Mouse (Mus musculus) stomach, embryonic 14.5 days (tissue): ENCODE measurements at regions not wholly inside any gene's neighbourhood (a gene's known extent, or its start where the extent isn't known, plus 50 kb on each side); places are given as distances from the start of the nearest gene placed in this dataset.
A peak's percentile ranks its signal among the peaks of the same experiment; 100 is the strongest.

ENCODE experiments used
- ATAC-seq: fragments of 200-750 bp; cut with Nextera tagmentation; 2 replicates; pipeline ENCODE4 v1.8.0; 2017; ENCODE audit warnings: low read depth, moderate TSS enrichment; ENCODE audit not compliant: insufficient number of reproducible peaks, insufficient read depth, low FRiP score
- H3K27ac ChIP-seq: fragments of 300-500 bp; sonication (generic); 2 replicates; pipeline ENCODE4 v1.5.1; 2014; ENCODE audit warnings: mild to moderate bottlenecking, low read length, moderate library complexity, mixed read lengths
- H3K27me3 ChIP-seq: fragments of 300-500 bp; sonication (generic); 2 replicates; pipeline ENCODE4 v1.6.1; 2014; ENCODE audit warnings: low read length, control low read depth, mixed read lengths; ENCODE audit not compliant: control insufficient read depth, insufficient read depth
- H3K36me3 ChIP-seq: fragments of 300-500 bp; sonication (generic); 2 replicates; pipeline ENCODE4 v1.6.1; 2014; ENCODE audit warnings: mild to moderate bottlenecking, control low read depth, low read length, moderate library complexity, mixed read lengths; ENCODE audit not compliant: control insufficient read depth, insufficient read depth
- H3K4me1 ChIP-seq: fragments of 300-500 bp; sonication (generic); 2 replicates; pipeline ENCODE4 v1.6.1; 2014; ENCODE audit warnings: low read length, control low read depth, mixed read lengths; ENCODE audit not compliant: control insufficient read depth, insufficient read depth
- H3K4me2 ChIP-seq: fragments of 300-500 bp; sonication (generic); replicated peaks from 2 replicates; pipeline ENCODE4 v1.6.1; 2014; ENCODE audit warnings: low read depth, low read length, control low read depth
- H3K4me3 ChIP-seq: fragments of 300-500 bp; sonication (generic); 2 replicates; pipeline ENCODE4 v1.5.1; 2014; ENCODE audit warnings: low read depth, low read length, control low read depth
- H3K9ac ChIP-seq: fragments of 300-500 bp; sonication (generic); replicated peaks from 2 replicates; pipeline ENCODE4 v1.6.1; 2014; ENCODE audit warnings: low read depth, mild to moderate bottlenecking, control low read depth, low read length, moderate library complexity, mixed read lengths
- H3K9me3 ChIP-seq: fragments of 300-500 bp; sonication (generic); 2 replicates; pipeline ENCODE4 v1.6.1; 2016; ENCODE audit warnings: low read depth, low read length, control low read depth; ENCODE audit not compliant: control insufficient read depth
- WGBS: fragments of 180-500 bp; shearing (Covaris S2); extraction: QIAGEN DNeasy Blood & Tissue Kit; methylation state at CpG from one replicate; pipeline ENCODE4 v1.1.7; 2014; 5-methylcytosine and 5-hydroxymethylcytosine counted together

- Histone ChIP-seq H3K36me3 (no peaks in the 10 kb centered on the region), H3K27ac (no peak overlapping the region), H3K4me3 (no peak overlapping the region), H3K27me3 (no peaks in the 10 kb centered on the region), H3K4me2 (no peak overlapping the region), H3K9ac (no peak overlapping the region), H3K9me3 (no peaks in the 10 kb centered on the region), H3K4me1 (no peaks in the 10 kb centered on the region)
- ATAC-seq, result no peak
- 76% methylated on average over 5 of the region's 5 CpGs for WGBS
Measured at GRCm38 (mm10) chr12:35248476-35248875, 201.5 kb downstream of the Snx13 start.

- no peaks in the 10 kb centered on the region for H3K4me1 ChIP-seq
- 70% methylated on average over 5 of the region's 5 CpGs for WGBS
- no peak overlapping the region for H3K27ac ChIP-seq
- H3K36me3 ChIP-seq, result no peaks in the 10 kb centered on the region
- no peaks in the 10 kb centered on the region for H3K27me3 ChIP-seq
- no peak overlapping the region for H3K4me3 ChIP-seq
- ATAC-seq, result no peak
- no peak overlapping the region for H3K4me2 ChIP-seq
- no peak overlapping the region for H3K9ac ChIP-seq
- no peaks in the 10 kb centered on the region for H3K9me3 ChIP-seq
Measured at GRCm38 (mm10) chr12:35246226-35247014, 199.4 kb downstream of the Snx13 start.

DNA sequence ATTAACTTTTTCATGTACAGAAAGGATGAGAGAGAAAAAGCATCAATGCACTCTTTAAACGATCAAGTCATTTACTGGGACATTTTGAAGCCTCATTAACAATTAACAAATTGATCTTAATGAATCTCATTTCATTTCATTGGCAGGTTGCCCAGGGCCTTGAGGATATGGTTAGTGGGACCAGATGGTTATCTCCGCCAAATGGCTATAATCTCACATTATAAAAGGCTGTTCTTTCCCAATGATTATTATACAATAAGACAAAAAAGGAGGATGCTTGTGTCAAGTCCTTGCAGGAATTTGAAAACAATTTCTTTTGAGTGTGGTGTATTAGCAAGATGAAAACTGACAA is 185.3 kb downstream of the Snx13 start:
- Histone ChIP-seq H3K4me3 (no peak overlapping the region), H3K27me3 (no peaks in the 10 kb centered on the region), H3K4me1 (no peaks in the 10 kb centered on the region), H3K4me2 (no peak overlapping the region), H3K9me3 (no peaks in the 10 kb centered on the region), H3K27ac (no peak overlapping the region), H3K36me3 (no peaks in the 10 kb centered on the region), H3K9ac (no peak overlapping the region)
- ATAC-seq, result no peak
- 87% methylated on average over 2 of the region's 2 CpGs for WGBS

DNA sequence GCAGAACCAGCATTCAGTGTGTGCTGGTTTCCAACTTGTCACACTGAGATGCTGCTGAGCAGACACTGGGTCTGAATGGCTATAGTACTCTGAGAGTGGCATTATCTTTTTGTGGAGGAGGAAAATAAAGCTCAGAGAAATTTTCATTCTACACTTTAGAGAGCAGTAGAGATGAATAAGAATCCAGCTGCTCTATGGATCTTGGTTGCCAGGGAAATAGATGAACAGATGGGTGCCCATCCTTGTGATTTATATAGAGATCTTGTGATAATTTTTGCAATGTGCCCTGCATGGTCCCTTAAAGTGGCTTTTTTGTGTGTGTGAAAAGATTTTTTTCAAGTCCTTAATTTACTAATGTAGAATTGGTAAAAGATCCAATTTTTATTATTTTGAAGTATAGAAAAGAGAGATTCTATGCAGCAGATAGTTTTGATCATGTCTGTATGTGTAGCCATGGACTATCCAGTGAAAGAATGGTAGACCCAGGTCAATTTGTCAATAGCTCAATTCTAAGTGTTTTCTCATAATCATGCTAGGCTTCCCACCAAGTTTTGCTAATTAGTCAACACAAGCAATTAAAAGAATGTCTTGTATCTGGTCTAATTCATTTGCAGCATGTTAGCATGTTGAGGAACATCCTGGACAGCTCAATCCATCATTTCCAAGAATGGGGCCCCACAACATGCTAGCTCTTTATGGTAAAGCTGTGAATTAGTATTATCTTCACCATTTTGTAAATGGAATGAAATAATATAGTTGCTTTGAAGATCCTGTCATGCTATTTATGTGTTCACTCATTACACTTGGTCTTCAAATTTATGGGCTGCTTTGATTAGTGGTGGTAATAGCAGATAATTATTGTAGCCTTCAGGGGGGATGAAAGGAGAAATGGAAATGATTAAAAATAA is 184.7 kb downstream of the Snx13 start:
- H3K27ac ChIP-seq, result no peak overlapping the region
- no peak overlapping the region for H3K9ac ChIP-seq
- no peaks in the 10 kb centered on the region for H3K4me1 ChIP-seq
- H3K36me3 ChIP-seq, result no peaks in the 10 kb centered on the region
- no peak for ATAC-seq
- no peaks in the 10 kb centered on the region for H3K27me3 ChIP-seq
- no peak overlapping the region for H3K4me3 ChIP-seq
- no peaks in the 10 kb centered on the region for H3K9me3 ChIP-seq
- H3K4me2 ChIP-seq, result no peak overlapping the region

DNA sequence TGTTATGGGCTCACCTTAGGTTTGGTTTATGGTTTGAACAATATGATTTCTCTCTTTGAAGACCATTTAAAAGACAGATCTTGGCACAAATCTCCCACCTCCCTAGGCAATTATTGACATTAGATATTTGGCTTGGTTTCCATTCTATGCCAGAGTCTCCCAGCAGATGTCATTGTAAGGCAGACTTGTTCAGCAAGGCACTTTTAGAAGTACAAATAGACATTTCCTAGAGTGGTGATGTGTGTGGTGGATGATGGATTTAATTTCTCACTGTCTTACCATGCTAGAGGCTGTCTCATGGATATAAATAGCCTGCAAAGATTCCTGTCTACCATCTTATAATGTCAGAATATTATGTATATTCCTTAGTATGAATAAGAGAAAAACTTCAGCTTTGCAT is 173.4 kb downstream of the Snx13 start:
- 0 out of 2 replicates have a peak, but pooled peaks have one; percentile 46 for ATAC-seq
- Histone ChIP-seq H3K9ac (no peak overlapping the region), H3K27me3 (no peaks in the 10 kb centered on the region), H3K9me3 (no peaks in the 10 kb centered on the region), H3K4me2 (no peak overlapping the region), H3K27ac (no peak overlapping the region), H3K4me3 (no peak overlapping the region), H3K4me1 (no peaks in the 10 kb centered on the region), H3K36me3 (no peaks in the 10 kb centered on the region)

DNA sequence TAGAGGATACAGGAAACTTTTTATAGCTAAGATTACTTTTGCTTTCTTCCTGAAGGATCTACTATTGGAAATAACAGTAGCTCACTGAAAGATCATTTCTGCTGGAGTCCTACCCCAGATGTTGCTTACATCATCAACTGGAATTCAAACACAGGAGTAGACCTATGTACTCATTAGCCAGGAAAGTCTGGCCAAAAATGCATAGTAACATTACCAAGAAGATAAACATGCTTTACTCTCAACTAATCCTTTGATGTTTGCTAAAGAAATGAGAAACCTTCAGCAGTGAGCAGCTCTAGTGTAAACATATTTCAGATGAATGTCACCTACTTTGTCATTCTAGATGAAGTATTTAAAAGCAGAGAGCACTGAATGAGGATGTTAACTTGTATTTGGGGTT is 173.0 kb downstream of the Snx13 start:
- Histone ChIP-seq H3K9ac (no peak overlapping the region), H3K36me3 (no peaks in the 10 kb centered on the region), H3K4me3 (no peak overlapping the region), H3K4me2 (no peak overlapping the region), H3K4me1 (no peaks in the 10 kb centered on the region), H3K27me3 (no peaks in the 10 kb centered on the region), H3K27ac (no peak overlapping the region), H3K9me3 (no peaks in the 10 kb centered on the region)
- ATAC-seq, result peak; percentile 49; the same call in 1 of the 2 replicates

- no peak for ATAC-seq
- H3K4me2 ChIP-seq, result no peak overlapping the region
- no peak overlapping the region for H3K4me3 ChIP-seq
- no peak overlapping the region for H3K27ac ChIP-seq
- H3K27me3 ChIP-seq, result no peaks in the 10 kb centered on the region
- no peak overlapping the region for H3K9ac ChIP-seq
- 87% methylated on average over 2 of the region's 2 CpGs for WGBS
- H3K9me3 ChIP-seq, result no peaks in the 10 kb centered on the region
- no peaks in the 10 kb centered on the region for H3K4me1 ChIP-seq
- no peaks in the 10 kb centered on the region for H3K36me3 ChIP-seq
Measured at GRCm38 (mm10) chr12:35216725-35217124, 169.7 kb downstream of the Snx13 start.

DNA sequence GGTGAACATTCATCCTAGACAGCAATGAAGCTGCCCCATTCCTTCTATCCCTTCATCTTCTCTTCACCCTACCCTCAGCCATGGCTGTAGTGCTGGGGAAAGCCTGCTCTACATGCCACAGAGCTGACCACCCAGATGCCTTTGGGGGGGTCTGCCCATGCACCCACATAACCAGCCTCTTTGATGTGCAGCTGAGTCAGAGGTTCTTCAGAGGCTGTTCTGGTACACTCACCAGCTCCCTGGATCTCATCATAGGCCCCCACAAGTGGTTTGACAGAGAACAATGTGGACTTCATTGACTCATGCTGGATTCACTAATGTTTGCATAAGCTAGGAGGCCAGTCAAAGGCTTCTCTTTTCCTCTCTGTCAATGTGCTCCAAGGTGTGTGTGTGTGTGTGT is 162.4 kb downstream of the Snx13 start:
- no peak overlapping the region for H3K4me2 ChIP-seq
- no peaks in the 10 kb centered on the region for H3K36me3 ChIP-seq
- no peak for ATAC-seq
- H3K4me3 ChIP-seq, result no peak overlapping the region
- no peaks in the 10 kb centered on the region for H3K4me1 ChIP-seq
- H3K9ac ChIP-seq, result no peak overlapping the region
- H3K27me3 ChIP-seq, result no peaks in the 10 kb centered on the region
- no peak overlapping the region for H3K27ac ChIP-seq
- no peaks in the 10 kb centered on the region for H3K9me3 ChIP-seq
